Mouse (Mus musculus): Measurements from ENCODE around the gene Pramel4.
"Not testable (repeated sequence)": the region's sequence is repeated elsewhere in the genome, so short reads cannot be mapped to it uniquely, and the experiment has no call there.

Pramel4 gene

DNA sequence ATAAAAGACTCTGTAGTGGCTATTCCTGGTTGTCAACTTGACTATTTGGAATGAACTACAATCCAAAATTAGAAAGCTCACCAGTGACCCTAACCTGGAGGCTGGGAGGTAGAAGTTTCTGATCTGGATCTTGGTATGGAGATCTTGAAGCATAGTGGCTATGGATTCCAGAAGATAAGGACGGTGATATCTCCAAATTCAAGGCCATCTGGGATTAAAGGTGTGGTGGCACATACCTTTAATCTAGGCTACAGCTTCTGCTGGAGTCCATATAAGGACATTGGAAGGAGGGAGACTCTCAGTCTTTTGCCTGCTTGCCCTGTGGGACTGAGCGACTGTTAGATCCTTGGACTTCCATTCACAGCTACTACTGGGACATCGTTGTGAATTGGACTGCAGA, at the start of gene Pramel4:
Gene Pramel4, plus strand, starts transcription at position 301 of the 400 bp plus-strand sequence.
- not testable (repeated sequence) for DNase-seq (ENCODE audit: low read depth, low spot score)

DNA sequence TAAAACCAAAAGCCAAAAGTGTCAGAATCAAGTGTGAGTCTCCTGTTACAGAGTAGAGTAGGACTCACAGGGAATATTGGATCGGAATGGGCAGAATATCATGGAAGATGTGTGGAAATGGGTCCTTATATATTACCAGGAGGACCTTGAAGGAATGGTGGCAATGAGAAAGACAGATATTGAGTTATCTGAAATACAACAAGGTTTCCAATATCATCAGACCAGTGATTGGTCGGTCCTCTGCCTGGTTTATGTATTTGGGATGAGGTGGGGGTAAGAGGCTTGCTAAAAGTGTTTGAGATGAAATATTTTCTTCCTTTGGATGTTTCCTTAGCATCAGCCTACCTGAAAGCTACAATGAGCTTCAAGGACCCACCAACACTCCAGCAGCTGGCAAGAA, 47.2 kb downstream of the Pramel4 start, which contains the start of gene Gm13102:
Gene Gm13102, plus strand, starts transcription at position 301 of the 400 bp plus-strand sequence.
- DNase-seq (ENCODE audit: low read depth, low spot score), result not testable (repeated sequence)

All from mesoderm, embryonic 11.5 days (tissue).